Mouse (Mus musculus) layer of hippocampus, postnatal 36 days (tissue): ENCODE measurements around the gene Tm9sf3. TPM values are rescaled to one million over a fixed set of nuclear protein-coding genes. Genes with fewer than 3 reads are reported as not detected.

Experiments
- DNase-seq, 2 experiments: peaks; one replicate each; pipeline ENCODE4 v3.0.0; 2022
- total RNA-seq, 2 experiments: library from RNA; stranded (reverse); gene quantifications; 2 replicates each; pipeline ENCODE4 v1.2.3; 2021

The Tm9sf3 gene
- total RNA-seq, 2 experiments from 2014 or later: 121 to 128 TPM

GRCm38 (mm10) chr19:41262712-41263629 is 826 bp downstream of the Tm9sf3 start:
- DNase-seq: peak; percentile 67 to 71

- no peak for DNase-seq
These were observed 3.1 kb downstream of the Tm9sf3 start for GRCm38 (mm10) chr19:41260736-41261135.

- DNase-seq: no peak
These were observed 4.5 kb downstream of the Tm9sf3 start for GRCm38 (mm10) chr19:41259256-41259655.

- no peak for DNase-seq
These were observed 5.1 kb downstream of the Tm9sf3 start for GRCm38 (mm10) chr19:41258707-41259106.

GRCm38 (mm10) chr19:41254584-41254983 is 9.2 kb downstream of the Tm9sf3 start:
- no peak for DNase-seq

- DNase-seq: no peak
These were observed 14.8 kb downstream of the Tm9sf3 start for GRCm38 (mm10) chr19:41248968-41249367.

- DNase-seq: no peak
These were observed 15.5 kb downstream of the Tm9sf3 start for GRCm38 (mm10) chr19:41248271-41248670.

GRCm38 (mm10) chr19:41246271-41246670 is 17.5 kb downstream of the Tm9sf3 start:
- DNase-seq: no peak

GRCm38 (mm10) chr19:41244581-41244980 is 19.2 kb downstream of the Tm9sf3 start:
- peak; percentile 11 to 34 for DNase-seq

GRCm38 (mm10) chr19:41241997-41242396 is 21.8 kb downstream of the Tm9sf3 start:
- DNase-seq: no peak

GRCm38 (mm10) chr19:41233698-41234097 is 30.1 kb downstream of the Tm9sf3 start:
- DNase-seq: no peak

- no peak for DNase-seq
These were observed 55.5 kb downstream of the Tm9sf3 start for GRCm38 (mm10) chr19:41208326-41208725.

GRCm38 (mm10) chr19:41206811-41207344 is 56.9 kb downstream of the Tm9sf3 start, which contains the start of gene Tll2:
TSS of gene Tll2 (minus strand) at chr19:41206835.
- DNase-seq: no peak

GRCm38 (mm10) chr19:41206041-41206810 is 57.6 kb downstream of the Tm9sf3 start:
- no peak for DNase-seq

GRCm38 (mm10) chr19:41204159-41205081 is 59.4 kb downstream of the Tm9sf3 start:
- no peak for DNase-seq

GRCm38 (mm10) chr19:41197606-41198005 is 66.2 kb downstream of the Tm9sf3 start:
- DNase-seq: peak; percentile 51 to 66

- DNase-seq: no peak
These were observed 70.4 kb downstream of the Tm9sf3 start for GRCm38 (mm10) chr19:41193379-41193778.

- DNase-seq: no peak
These were observed 70.8 kb downstream of the Tm9sf3 start for GRCm38 (mm10) chr19:41192953-41193352.

- DNase-seq: no peak
These were observed 72.1 kb downstream of the Tm9sf3 start for GRCm38 (mm10) chr19:41191724-41192123.

- DNase-seq: no peak
These were observed 72.8 kb downstream of the Tm9sf3 start for GRCm38 (mm10) chr19:41190876-41191434.

- DNase-seq: no peak
These were observed 86.5 kb downstream of the Tm9sf3 start for GRCm38 (mm10) chr19:41177331-41177730.

GRCm38 (mm10) chr19:41176881-41177280 is 86.9 kb downstream of the Tm9sf3 start:
- DNase-seq: no peak
